Mouse (Mus musculus): ENCODE results near the gene Tmem270.

- no peak for TF ChIP-seq CTCF (IDR thresholded peaks at IDR 0.05 in 2 of 3, conservative IDR thresholded peaks at IDR 0.05 in 1 of 3; ENCODE audit: control insufficient read depth in 1 of 3, insufficient read depth in 1 of 3, low read depth in 2 of 3, low read length in 3 of 3, poor library complexity in 1 of 3, severe bottlenecking in 1 of 3)
- TF ChIP-seq CHD1 (IDR thresholded peaks at IDR 0.05; ENCODE audit: low read depth, low read length) = no peak
- TF ChIP-seq CHD2 (IDR thresholded peaks at IDR 0.05; ENCODE audit: low read length) = no peak
- no peak for TF ChIP-seq POLR2A (IDR thresholded peaks at IDR 0.05; ENCODE audit: control insufficient read depth in 1 of 2, insufficient read depth in 1 of 2, low read depth in 1 of 2, low read length in 2 of 2, poor library complexity in 1 of 2)
- no peak for TF ChIP-seq E2F4 (IDR thresholded peaks at IDR 0.05; ENCODE audit: borderline replicate concordance, low read depth, low read length)
- no peak for TF ChIP-seq POLR2AphosphoS2 (IDR thresholded peaks at IDR 0.05; ENCODE audit: low read length)
These were observed 15.0 kb downstream of the Tmem270 start for GRCm38 (mm10) chr5:134891552-134891951.

Measured in MEL (cell line).